Mouse (Mus musculus) granulocyte monocyte progenitor cell, adult 5-6 weeks (primary cell): ENCODE measurements around the gene Slc35f1. TPM values are rescaled to one million over a fixed set of nuclear protein-coding genes. Genes with fewer than 3 reads are reported as not detected.

Experiments
- ATAC-seq: replicated peaks from 2 replicates; pipeline ENCODE4 v1.8.0; 2016; ENCODE audit warnings: mild to moderate bottlenecking, moderate TSS enrichment, inconsistent platforms; ENCODE audit not compliant: poor library complexity, severe bottlenecking
- total RNA-seq, 2 experiments: library from RNA; stranded (forward) in 1 of 2; stranded (reverse) in 1 of 2; fragments of 200-712, 200-1000 nt in 1 of 2; fragments of >200 nt in 1 of 2; fragmentation: Nextera tagmentation in 1 of 2; gene quantifications; 2 replicates each; pipeline ENCODE4 v1.2.3; 2014 to 2017

The Slc35f1 gene
- not detected in 2 replicates for total RNA-seq (2014; fragmentation: Nextera tagmentation)
- not detected in 2 replicates for total RNA-seq (2017)

DNA sequence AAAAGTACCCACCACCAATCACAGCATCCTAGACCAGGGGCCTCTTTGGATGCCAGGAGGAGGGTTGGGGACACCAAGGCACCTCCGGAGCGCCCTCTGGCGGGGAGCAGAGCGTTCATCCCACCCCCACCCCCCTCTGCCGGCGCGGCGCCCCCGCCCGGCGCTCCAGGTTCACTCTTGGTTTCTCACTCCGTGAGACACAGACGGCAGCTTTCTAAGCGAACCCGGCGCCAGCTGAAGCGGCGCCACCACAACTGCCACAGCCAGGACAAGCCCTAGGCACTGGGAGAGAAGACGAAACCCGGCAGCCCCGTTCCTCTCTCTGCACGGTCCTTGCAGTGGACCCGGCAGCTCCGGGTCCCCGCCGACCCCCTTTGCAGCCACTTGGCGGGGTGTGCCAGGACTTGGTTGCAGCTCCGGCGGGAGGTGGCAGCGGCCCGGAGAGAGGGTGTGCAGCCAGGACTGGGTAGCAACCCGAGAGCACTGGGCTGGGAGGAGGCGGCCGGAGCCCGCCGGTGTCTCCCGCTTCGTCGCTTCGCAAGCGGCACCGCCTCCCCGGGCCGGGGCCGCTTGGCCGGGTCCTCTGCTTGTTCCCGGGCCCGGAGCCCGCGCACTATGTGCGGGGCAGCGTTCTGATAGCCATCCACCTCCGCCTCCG, at the start of gene Slc35f1:
TSS of gene Slc35f1 (plus strand) at position 200 of the 658 bp plus-strand sequence.
- peak; percentile 73 for ATAC-seq

GRCm38 (mm10) chr10:52671234-52671633, 19.1 kb upstream of the Slc35f1 start:
- ATAC-seq = no peak

GRCm38 (mm10) chr10:52690992-52691731, 829 bp downstream of the Slc35f1 start:
- peak; percentile 66 for ATAC-seq

GRCm38 (mm10) chr10:52703688-52704087, 13.4 kb downstream of the Slc35f1 start:
- ATAC-seq = no peak

GRCm38 (mm10) chr10:52704101-52705051, 14.0 kb downstream of the Slc35f1 start:
- peak; percentile 50 for ATAC-seq

GRCm38 (mm10) chr10:52709482-52709881, 19.1 kb downstream of the Slc35f1 start:
- ATAC-seq = no peak

- ATAC-seq = no peak
These were observed 21.8 kb downstream of the Slc35f1 start for GRCm38 (mm10) chr10:52712166-52712565.

- ATAC-seq = no peak
These were observed 24.2 kb downstream of the Slc35f1 start for GRCm38 (mm10) chr10:52714557-52714956.

GRCm38 (mm10) chr10:52715146-52715545, 24.8 kb downstream of the Slc35f1 start:
- ATAC-seq = no peak

DNA sequence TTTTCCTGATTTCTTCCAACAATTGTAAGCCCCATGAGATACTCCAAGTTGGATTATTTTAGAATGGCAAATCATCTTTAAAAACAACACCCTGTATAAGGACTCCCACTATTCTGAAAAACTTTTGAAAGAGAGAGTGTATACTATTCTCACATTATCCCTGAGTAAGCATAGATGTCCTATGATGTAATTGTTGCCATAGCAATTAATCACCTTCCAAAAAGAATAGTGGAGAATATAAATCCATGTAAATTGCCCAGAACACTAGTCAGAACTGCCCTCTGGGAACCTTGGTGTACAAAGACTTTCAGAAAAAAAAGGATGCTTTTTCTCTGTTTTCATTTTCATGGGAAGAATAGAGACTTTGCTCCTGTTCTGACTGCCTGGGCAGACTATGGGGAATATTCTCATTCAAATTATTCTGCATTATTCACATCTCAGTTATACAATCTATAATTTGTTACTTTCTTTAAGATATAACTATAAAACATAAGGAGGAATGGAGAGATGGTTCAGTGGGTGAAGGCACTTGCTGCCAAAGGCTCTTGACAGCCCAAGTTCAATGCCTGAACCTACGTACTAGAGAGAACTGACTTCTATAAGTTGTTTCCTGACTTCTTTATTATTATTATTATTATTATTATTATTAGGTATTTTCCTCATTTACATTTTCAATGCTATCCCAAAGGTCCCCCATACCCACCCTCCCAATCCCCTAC, 28.0 kb downstream of the Slc35f1 start:
- ATAC-seq = no peak

DNA sequence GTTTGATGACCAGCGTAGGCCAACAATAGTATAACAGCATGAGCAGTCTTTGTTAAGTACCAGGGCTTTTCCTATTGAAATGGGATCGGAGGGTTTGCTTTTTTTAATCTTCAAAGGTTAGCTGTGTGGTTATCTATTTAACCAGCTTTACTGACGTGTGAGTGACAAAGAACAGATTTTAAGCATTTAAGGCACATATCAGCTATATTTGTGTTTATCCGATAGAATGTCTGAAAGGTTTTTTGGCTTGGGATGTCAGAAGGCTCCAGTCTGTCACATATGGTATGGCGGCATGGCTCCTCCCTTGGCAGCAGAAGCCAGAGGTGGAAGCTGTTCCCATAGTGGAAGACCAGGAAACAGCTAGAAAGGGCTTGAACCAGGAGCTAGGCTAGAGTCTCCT, 36.3 kb downstream of the Slc35f1 start:
- ATAC-seq = no peak

DNA sequence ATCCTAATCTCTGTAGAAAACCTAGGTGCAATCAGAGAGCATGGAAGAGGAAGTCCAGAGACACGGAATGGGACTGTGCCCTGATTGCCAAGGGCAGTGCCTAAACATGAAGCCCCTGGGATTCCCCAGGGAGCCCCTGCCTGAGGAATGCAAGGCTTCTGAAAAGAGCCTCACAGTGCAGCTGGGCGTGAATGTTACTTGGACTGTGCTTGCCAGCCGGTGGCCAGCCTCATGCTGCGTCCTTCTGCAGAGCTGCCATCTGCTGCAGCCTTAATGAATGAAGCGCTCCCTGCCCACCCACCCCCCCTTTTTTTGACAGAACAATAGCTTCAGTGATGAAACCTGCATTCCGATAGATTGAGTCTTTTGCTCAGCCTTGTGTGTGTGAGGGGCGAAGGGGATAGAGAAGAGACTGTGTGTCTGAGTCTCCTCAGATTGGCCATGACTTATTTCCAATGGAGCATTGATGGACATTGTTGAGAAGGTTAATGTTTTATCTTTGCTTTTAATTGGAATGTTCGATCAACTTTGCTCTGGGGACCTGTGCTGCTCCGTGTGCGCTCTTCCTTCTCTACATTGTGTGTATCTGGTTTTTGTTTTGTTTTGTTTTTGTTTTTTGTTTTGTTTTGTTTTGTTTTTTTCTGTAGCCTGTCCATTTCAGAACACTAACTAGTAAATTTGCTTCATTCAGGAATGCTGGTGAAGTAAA, 52.5 kb downstream of the Slc35f1 start:
- ATAC-seq = no peak

DNA sequence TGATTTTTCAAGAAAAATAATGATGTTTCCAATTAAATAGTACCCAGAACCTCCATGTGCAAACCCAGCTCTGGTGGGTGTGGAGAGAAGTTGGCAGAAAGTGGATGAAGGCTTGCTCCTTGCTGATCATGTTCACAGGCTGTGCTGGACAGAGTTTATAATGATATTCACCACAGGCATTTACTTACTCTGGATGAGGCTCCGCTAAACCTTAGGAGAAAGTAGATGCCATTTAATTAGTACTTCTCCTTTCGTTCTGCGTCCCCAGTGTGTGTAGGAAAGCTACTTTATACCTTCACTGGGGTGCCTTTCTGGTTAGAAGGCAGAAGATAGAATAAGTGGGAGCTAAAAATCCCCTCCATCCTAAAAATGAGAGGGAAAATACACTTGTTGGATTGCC, 53.5 kb downstream of the Slc35f1 start:
- ATAC-seq = no peak

- no peak for ATAC-seq
These were observed 57.8 kb downstream of the Slc35f1 start for GRCm38 (mm10) chr10:52748028-52748597.

DNA sequence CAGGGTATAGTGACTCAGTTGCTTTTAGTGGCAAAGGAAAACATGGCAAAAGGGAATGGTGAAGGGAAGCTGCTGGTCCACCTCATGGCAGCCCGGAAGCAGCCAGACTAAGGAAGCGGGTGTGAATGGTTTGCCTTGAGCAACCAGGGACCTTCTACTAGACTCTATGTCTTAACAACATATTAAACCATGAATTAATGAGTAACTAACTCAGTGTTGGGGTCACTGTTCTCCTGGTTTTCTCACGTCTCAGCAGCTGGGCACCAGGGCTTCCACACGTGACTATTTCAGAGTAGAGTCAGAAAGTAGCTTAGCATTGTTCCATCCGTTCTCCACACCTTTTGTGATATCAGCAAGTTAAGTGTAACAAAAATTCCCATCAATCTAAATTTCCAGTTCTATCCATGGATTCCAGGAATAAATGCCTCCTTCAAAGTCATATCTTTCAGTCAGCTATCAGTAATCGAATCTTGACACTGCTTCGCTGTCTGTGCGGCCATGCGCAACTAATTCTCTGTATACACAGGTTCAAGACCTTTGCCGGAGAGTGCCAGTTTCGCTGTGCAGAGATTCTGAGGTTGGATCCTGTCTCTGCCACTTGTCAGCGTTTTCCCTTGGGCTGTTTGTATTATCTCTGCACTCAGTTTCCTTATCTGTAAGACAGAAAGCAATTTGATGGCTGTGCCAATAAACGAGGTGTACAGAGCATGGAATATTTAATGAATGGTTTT, 65.8 kb downstream of the Slc35f1 start:
- no peak for ATAC-seq

DNA sequence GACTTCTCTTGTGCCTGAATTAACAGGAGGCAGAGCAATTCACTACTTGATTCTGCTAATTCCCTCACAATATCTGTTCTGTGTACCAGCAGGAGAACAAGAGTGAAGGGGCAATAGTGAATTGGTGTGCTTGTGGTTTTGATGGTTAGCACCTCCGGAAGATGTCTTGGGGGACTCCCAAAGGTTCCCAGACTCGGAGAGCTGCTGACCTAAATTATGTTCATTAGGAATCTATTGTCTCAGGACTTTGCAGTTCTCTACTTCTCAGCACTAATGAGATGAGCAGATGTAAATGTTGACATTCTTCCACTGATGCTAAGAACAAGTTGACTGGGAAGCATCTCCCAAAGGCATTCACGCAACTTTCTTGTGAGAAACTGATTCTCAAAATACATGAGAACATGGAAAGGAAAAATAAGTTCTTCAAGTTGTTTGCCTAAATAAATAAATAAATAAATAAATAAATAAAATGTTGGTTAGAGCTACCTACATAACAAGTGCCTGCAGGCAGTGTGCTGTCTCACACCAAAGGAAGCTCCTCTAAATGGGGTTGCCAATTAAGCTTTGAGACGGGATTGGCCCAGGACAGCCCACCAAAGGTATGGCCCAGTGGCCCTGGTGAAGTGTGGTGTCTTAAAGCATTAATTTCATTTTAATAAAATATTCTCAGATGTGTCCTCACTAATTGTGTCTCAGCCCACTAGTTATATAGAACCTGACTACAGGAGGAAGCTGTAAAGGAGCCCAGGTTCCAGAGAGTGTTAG, 67.3 kb downstream of the Slc35f1 start:
- no peak for ATAC-seq

- no peak for ATAC-seq
These were observed 68.3 kb downstream of the Slc35f1 start for GRCm38 (mm10) chr10:52758589-52758988.

GRCm38 (mm10) chr10:52760527-52760926, 70.2 kb downstream of the Slc35f1 start:
- no peak for ATAC-seq
